8 mouse cellular contexts compared by ENCODE assay signal in genomic region chr16:8736757-8737156, GRCm38 (mm10). TPM values are rescaled to one million over a fixed set of nuclear protein-coding genes. Genes with fewer than 3 reads are reported as not detected.
A peak's percentile ranks its signal among the peaks of the same experiment; 100 is the strongest.
DNase-seq lines count a peak whose midpoint lies in the region; ATAC-seq and TF ChIP-seq lines count a peak whose summit lies in the region.

No protein-coding gene starts in this region.

- peak overlapping the region; percentile 97 for H3K9ac ChIP-seq in heart, adult 2 months (ENCODE audit: low read depth, low read length)
- H3K9ac ChIP-seq in forebrain, embryonic 16.5 days (replicated peaks; ENCODE audit: low read depth, low read length): peak overlapping the region; percentile 89

- no peaks in the 10 kb centered on the region for H3K9me3 ChIP-seq in forebrain, embryonic 16.5 days (ENCODE audit: control insufficient read depth, low read length)

- intact Hi-C loops in heart, adult 2 months (cut with DNase I): loop anchor here (5.0 kb wide), 2 partner anchors 94 to 96 kb away; partner anchors contain the start of gene 1810013L24Rik

- TF ChIP-seq EP300 in heart, adult 2 months (IDR thresholded peaks at IDR 0.05; ENCODE audit: insufficient read depth, low read depth, low read length): no peak

- no peak for TF ChIP-seq CTCF in heart, adult 2 months (IDR thresholded peaks at IDR 0.05)

- peak overlapping the region; percentile 92 for H3K4me2 ChIP-seq in forebrain, embryonic 16.5 days (ENCODE audit: low read length)

- peaks cover 23% of the 10 kb centered on the region for H3K4me1 ChIP-seq in heart, adult 2 months (ENCODE audit: control insufficient read depth, insufficient read depth, low read length)
- H3K4me1 ChIP-seq in forebrain, embryonic 16.5 days (replicated peaks; ENCODE audit: control insufficient read depth, insufficient read depth, low read length): peaks cover 33% of the 10 kb centered on the region

- no peak overlapping the region for H3K27ac ChIP-seq in heart, adult 2 months
- H3K27ac ChIP-seq in forebrain, embryonic 16.5 days (ENCODE audit: low read length): no peak overlapping the region
- no peak overlapping the region for H3K27ac ChIP-seq in macrophage

- H3K36me3 ChIP-seq in heart, adult 2 months (ENCODE audit: control insufficient read depth, insufficient read depth, low read length): peaks cover 8% of the 10 kb centered on the region
- H3K36me3 ChIP-seq in forebrain, embryonic 16.5 days (ENCODE audit: control insufficient read depth, insufficient read depth): no peaks in the 10 kb centered on the region
- H3K36me3 ChIP-seq in macrophage (ENCODE audit: inconsistent target): no peaks in the 10 kb centered on the region

- 4% methylated on average over 7 of the region's 7 CpGs for WGBS in heart, adult 2 months
- 3% methylated on average over 7 of the region's 7 CpGs for WGBS in forebrain, embryonic 16.5 days
- WGBS in macrophage (ENCODE audit: missing documents): 0% methylated on average over 7 of the region's 7 CpGs

- ATAC-seq in CD4-positive, CD25-positive, alpha-beta regulatory T cell, adult 4 months: peak; percentile 20
- ATAC-seq in forebrain, embryonic 16.5 days: no peak

- no peak for TF ChIP-seq POLR2A in heart, adult 2 months (IDR thresholded peaks at IDR 0.05; ENCODE audit: insufficient read depth, low read depth, low read length)

- H3K4me3 ChIP-seq in heart, adult 2 months: peak overlapping the region; percentile 87
- H3K4me3 ChIP-seq in forebrain, embryonic 16.5 days (replicated peaks; ENCODE audit: low read length): peak overlapping the region; percentile 72
- H3K4me3 ChIP-seq in macrophage (ENCODE audit: inconsistent target): peak overlapping the region; percentile 55

- H3K79me2 ChIP-seq in heart, adult 2 months (replicated peaks; ENCODE audit: control insufficient read depth, insufficient read depth, low read length): peaks cover 11% of the 10 kb centered on the region
- H3K79me2 ChIP-seq in macrophage (ENCODE audit: inconsistent target): peaks cover 61% of the 10 kb centered on the region

- H3K27me3 ChIP-seq in heart, adult 2 months (ENCODE audit: control insufficient read depth, insufficient read depth, low read length): no peaks in the 10 kb centered on the region
- H3K27me3 ChIP-seq in forebrain, embryonic 16.5 days (replicated peaks; ENCODE audit: control insufficient read depth, insufficient read depth, low read length): no peaks in the 10 kb centered on the region

- no peak for DNase-seq in heart, adult 2 months
- no peak for DNase-seq in heart, adult 8-10 months (ENCODE audit: low spot score)
- no peak for DNase-seq in ovary, postnatal 10 days (ENCODE audit: low spot score)
- no peak for DNase-seq in T-cell, adult 2 months (ENCODE audit: low spot score)
- DNase-seq in cerebellum, postnatal 4 days (ENCODE audit: low spot score in 2 of 2): no peak

RNA-seq across cellular contexts. Expression of gene Usp7, which starts 55.4 kb away (rescaled TPM):
- 10 to 100 TPM; 45.6 to 49.0 TPM for total RNA-seq in heart, adult 2 months (2021)
- 19.4 and 30.7 TPM in 2 replicates for polyA plus RNA-seq in heart, adult 2 months (2012; rRNA removed)
- total RNA-seq in heart, adult 8-10 months (2022): 10 to 100 TPM; 42.9 to 59.2 (median 48.1) TPM
- 10 to 100 TPM; 39.2 to 51.8 TPM for polyA plus RNA-seq in CD4-positive, CD25-positive, alpha-beta regulatory T cell, adult 4 months (2017; shearing (Covaris generic))
- polyA plus RNA-seq in forebrain, embryonic 16.5 days (2015; fragmentation: Nextera tagmentation; extraction: Ambion mirVana): 32.4 and 40.2 TPM in 2 replicates
- 100 to 1,000 TPM; 242 to 371 (median 322) TPM for total RNA-seq in macrophage (2018; cell fraction: chromatin; rRNA removed)
- total RNA-seq in macrophage (2018; cell fraction: cytosol; rRNA removed): 10 to 100 TPM; 48.1 to 71.6 (median 62.1) TPM
- 100 to 1,000 TPM; 117 to 266 (median 159) TPM for total RNA-seq in macrophage (2018; cell fraction: nucleus; rRNA removed)
- polyA plus RNA-seq in macrophage (2018): 46.1 to 73.0 TPM (median 65.1 TPM) in 3 replicates

RNA-seq across cellular contexts. Expression of gene Gm5767, which starts 56.2 kb away (rescaled TPM):
- not detected for total RNA-seq in heart, adult 2 months (2021)
- 0.39 TPM in 1 of 2 replicates, not detected in the other for polyA plus RNA-seq in heart, adult 2 months (2012; rRNA removed)
- not detected for total RNA-seq in heart, adult 8-10 months (2022)
- not detected for polyA plus RNA-seq in CD4-positive, CD25-positive, alpha-beta regulatory T cell, adult 4 months (2017; shearing (Covaris generic))
- not detected in 2 replicates for polyA plus RNA-seq in forebrain, embryonic 16.5 days (2015; fragmentation: Nextera tagmentation; extraction: Ambion mirVana)
- total RNA-seq in macrophage (2018; cell fraction: chromatin; rRNA removed): not detected
- total RNA-seq in macrophage (2018; cell fraction: cytosol; rRNA removed): under 1 TPM in 1 of 26 experiments, not detected in 25; 0.31 TPM
- not detected for total RNA-seq in macrophage (2018; cell fraction: nucleus; rRNA removed)
- polyA plus RNA-seq in macrophage (2018): not detected in 3 replicates
